Mouse (Mus musculus): ENCODE measurements at regions not wholly inside any gene's neighbourhood (a gene's known extent, or its start where the extent isn't known, plus 50 kb on each side); places are given as distances from the start of the nearest gene placed in this dataset.

- Histone ChIP-seq H3K4me1 (no peaks in the 10 kb centered on the region; the same call in 1 of the 2 replicates), H3K36me3 (replicated peaks) (no peaks in the 10 kb centered on the region), H3K27me3 (0 out of 2 replicates have a peak, but pooled peaks cover 13% of the 10 kb centered on the region), H3K9me3 (no peaks in the 10 kb centered on the region), H3K9ac (no peak overlapping the region), H3K4me3 (replicated peaks) (no peak overlapping the region), H3K4me2 (no peak overlapping the region), H3K27ac (no peak overlapping the region)
- no peak for ATAC-seq (ENCODE audit: low FRiP score)
- WGBS = 72% methylated on average over 5 of the region's 5 CpGs
These were observed 52.3 kb upstream of the Zfp536 start for GRCm38 (mm10) chr7:37825766-37826165.

Data from forebrain, embryonic 12.5 days (tissue).